Mouse (Mus musculus): ENCODE results near the gene Vmn1r55.
"Not testable (repeated sequence)": the region's sequence is repeated elsewhere in the genome, so short reads cannot be mapped to it uniquely, and the experiment has no call there.

GRCm38 (mm10) chr7:5196647-5197046 is 47.2 kb upstream of the Vmn1r55 start, which contains the start of gene Vmn1r56:
- TF ChIP-seq ZC3H11A (IDR thresholded peaks at IDR 0.05; ENCODE audit: borderline replicate concordance, low read depth, low read length); MAFK (IDR thresholded peaks at IDR 0.05; ENCODE audit: insufficient read depth, low read depth, low read length): not testable (repeated sequence)
